Mouse (Mus musculus) forebrain, embryonic 11.5 days (tissue): ENCODE results near the gene Fam216a. TPM values are rescaled to one million over a fixed set of nuclear protein-coding genes. Genes with fewer than 3 reads are reported as not detected.
A peak's percentile ranks its signal among the peaks of the same experiment; 100 is the strongest.

Experiments used
- ATAC-seq: fragments of 200-750 bp; cut with Nextera tagmentation; replicated peaks from 2 replicates; pipeline ENCODE4 v1.8.0; 2017; ENCODE audit warnings: moderate TSS enrichment; ENCODE audit not compliant: low FRiP score
- DNase-seq: peaks from one replicate; pipeline ENCODE4 v3.0.0-alpha.2; 2017; ENCODE audit warnings: low spot score
- H3K27ac ChIP-seq: fragments of 300-500 bp; sonication (generic); 2 replicates; pipeline ENCODE4 v1.5.1; 2014; ENCODE audit warnings: low read depth, low read length
- H3K27me3 ChIP-seq: fragments of 300-500 bp; sonication (generic); 2 replicates; pipeline ENCODE4 v1.6.1; 2014; ENCODE audit warnings: mild to moderate bottlenecking, low read length, mixed read lengths; ENCODE audit not compliant: control insufficient read depth, insufficient read depth
- H3K36me3 ChIP-seq: fragments of 300-500 bp; sonication (generic); 2 replicates; pipeline ENCODE4 v1.6.1; 2014; ENCODE audit warnings: mild to moderate bottlenecking, low read length, moderate library complexity, mixed read lengths; ENCODE audit not compliant: control insufficient read depth, insufficient read depth
- H3K4me1 ChIP-seq: fragments of 300-500 bp; sonication (generic); replicated peaks from 2 replicates; pipeline ENCODE4 v1.6.1; 2014; ENCODE audit warnings: low read length, mixed read lengths; ENCODE audit not compliant: control insufficient read depth, insufficient read depth
- H3K4me2 ChIP-seq: fragments of 300-500 bp; sonication (generic); 2 replicates; pipeline ENCODE4 v1.6.1; 2014; ENCODE audit warnings: low read depth, mild to moderate bottlenecking, low read length, moderate library complexity, mixed read lengths; ENCODE audit not compliant: severe bottlenecking
- H3K4me3 ChIP-seq: fragments of 300-500 bp; sonication (generic); 2 replicates; pipeline ENCODE4 v1.5.1; 2014; ENCODE audit warnings: low read depth, low read length
- H3K9ac ChIP-seq: fragments of 300-500 bp; sonication (generic); 2 replicates; pipeline ENCODE4 v1.6.1; 2014; ENCODE audit warnings: low read length
- H3K9me3 ChIP-seq: fragments of 300-500 bp; sonication (generic); 2 replicates; pipeline ENCODE4 v1.6.1; 2016; ENCODE audit warnings: low read length, mixed read lengths; ENCODE audit not compliant: control insufficient read depth
- WGBS: fragments of 180-500 bp; shearing (Covaris S2); extraction: QIAGEN DNeasy Blood & Tissue Kit; methylation state at CpG from one replicate; pipeline ENCODE4 v1.1.7; 2014; 5-methylcytosine and 5-hydroxymethylcytosine counted together
- polyA plus RNA-seq: library from polyadenylated mRNA; unstranded; fragments of >200 nt; fragmentation: Nextera tagmentation; extraction: Ambion mirVana; gene quantifications from 2 replicates; pipeline ENCODE4 v1.2.1, GENCODE M21; 2014

The Fam216a gene
- polyA plus RNA-seq, 1 experiment from 2014 or later: 110 TPM

GRCm38 (mm10) chr5:122405537-122405936, 33.4 kb upstream of the Fam216a start:
- Histone ChIP-seq H3K4me3 (no peak overlapping the region), H3K9me3 (no peaks in the 10 kb centered on the region), H3K9ac (no peak overlapping the region), H3K4me1 (no peaks in the 10 kb centered on the region), H3K36me3 (peaks cover 7% of the 10 kb centered on the region), H3K27me3 (no peaks in the 10 kb centered on the region), H3K27ac (no peak overlapping the region), H3K4me2 (no peak overlapping the region)
- DNase-seq (peak; percentile 48), ATAC-seq (no peak)
- 95% methylated on average over 10 of the region's 10 CpGs for WGBS

- Histone ChIP-seq H3K9me3 (no peaks in the 10 kb centered on the region), H3K4me3 (no peak overlapping the region), H3K4me2 (no peak overlapping the region), H3K9ac (no peak overlapping the region), H3K27me3 (no peaks in the 10 kb centered on the region), H3K4me1 (no peaks in the 10 kb centered on the region), H3K27ac (no peak overlapping the region), H3K36me3 (peaks cover 7% of the 10 kb centered on the region)
- WGBS: 92% methylated on average over 12 of the region's 12 CpGs
- ATAC-seq (no peak), DNase-seq (no peak)
Measured at GRCm38 (mm10) chr5:122403362-122403761, 31.2 kb upstream of the Fam216a start.

GRCm38 (mm10) chr5:122402772-122403171, 30.6 kb upstream of the Fam216a start:
- DNase-seq (peak; percentile 38), ATAC-seq (no peak)
- H3K9me3 ChIP-seq: no peaks in the 10 kb centered on the region
- no peaks in the 10 kb centered on the region for H3K27me3 ChIP-seq
- no peak overlapping the region for H3K9ac ChIP-seq
- WGBS: 91% methylated on average over 5 of the region's 5 CpGs
- no peak overlapping the region for H3K4me3 ChIP-seq
- H3K4me2 ChIP-seq: no peak overlapping the region
- peaks cover 7% of the 10 kb centered on the region for H3K36me3 ChIP-seq
- no peak overlapping the region for H3K27ac ChIP-seq
- no peaks in the 10 kb centered on the region for H3K4me1 ChIP-seq

GRCm38 (mm10) chr5:122402160-122402559, 30.0 kb upstream of the Fam216a start:
- H3K4me3 ChIP-seq: no peak overlapping the region
- no peak for ATAC-seq
- WGBS: 91% methylated on average over 13 of the region's 13 CpGs

GRCm38 (mm10) chr5:122401303-122401640, 29.1 kb upstream of the Fam216a start:
- Histone ChIP-seq H3K4me2 (no peak overlapping the region), H3K4me1 (no peaks in the 10 kb centered on the region), H3K4me3 (no peak overlapping the region), H3K27me3 (no peaks in the 10 kb centered on the region), H3K27ac (no peak overlapping the region), H3K9ac (no peak overlapping the region), H3K9me3 (no peaks in the 10 kb centered on the region), H3K36me3 (peaks cover 8% of the 10 kb centered on the region)
- 17% methylated on average over 8 of the region's 8 CpGs for WGBS
- DNase-seq: peak; percentile 87
- no peak for ATAC-seq

More at GRCm38 (mm10) chr5:122402160-122402559, 30.0 kb upstream of the Fam216a start:
- H3K4me1 ChIP-seq: no peaks in the 10 kb centered on the region
- H3K9ac ChIP-seq: no peak overlapping the region
- no peak for DNase-seq
- H3K27ac ChIP-seq: no peak overlapping the region
- H3K27me3 ChIP-seq: no peaks in the 10 kb centered on the region
- peaks cover 7% of the 10 kb centered on the region for H3K36me3 ChIP-seq
- no peaks in the 10 kb centered on the region for H3K9me3 ChIP-seq
- H3K4me2 ChIP-seq: no peak overlapping the region

GRCm38 (mm10) chr5:122400628-122401302, 28.6 kb upstream of the Fam216a start:
- H3K27ac ChIP-seq: no peak overlapping the region
- H3K27me3 ChIP-seq: no peaks in the 10 kb centered on the region
- no peak for ATAC-seq
- peaks cover 8% of the 10 kb centered on the region for H3K36me3 ChIP-seq
- DNase-seq: no peak
- no peak overlapping the region for H3K4me2 ChIP-seq
- H3K4me3 ChIP-seq: no peak overlapping the region
- H3K9ac ChIP-seq: no peak overlapping the region
- no peaks in the 10 kb centered on the region for H3K9me3 ChIP-seq
- no peaks in the 10 kb centered on the region for H3K4me1 ChIP-seq
- 88% methylated on average over 18 of the region's 18 CpGs for WGBS

- DNase-seq: no peak
- no peak overlapping the region for H3K27ac ChIP-seq
- H3K4me1 ChIP-seq: no peaks in the 10 kb centered on the region
- no peak for ATAC-seq
- 93% methylated on average over 8 of the region's 8 CpGs for WGBS
- no peak overlapping the region for H3K4me3 ChIP-seq
- H3K9me3 ChIP-seq: no peaks in the 10 kb centered on the region
- no peak overlapping the region for H3K4me2 ChIP-seq
- no peak overlapping the region for H3K9ac ChIP-seq
- no peaks in the 10 kb centered on the region for H3K27me3 ChIP-seq
- H3K36me3 ChIP-seq: peaks cover 5% of the 10 kb centered on the region
Measured at GRCm38 (mm10) chr5:122399871-122400270, 27.7 kb upstream of the Fam216a start.

- no peak overlapping the region for H3K27ac ChIP-seq
- H3K4me3 ChIP-seq: no peak overlapping the region
- WGBS: 90% methylated on average over 8 of the region's 8 CpGs
- no peaks in the 10 kb centered on the region for H3K27me3 ChIP-seq
- no peaks in the 10 kb centered on the region for H3K9me3 ChIP-seq
- 0 out of 2 replicates have a peak, but pooled peaks cover 1% of the 10 kb centered on the region for H3K4me1 ChIP-seq
- no peak overlapping the region for H3K4me2 ChIP-seq
- ATAC-seq: no peak
- H3K9ac ChIP-seq: no peak overlapping the region
- peaks cover 5% of the 10 kb centered on the region; the same call in 1 of the 2 replicates for H3K36me3 ChIP-seq
- DNase-seq: no peak
Measured at GRCm38 (mm10) chr5:122397495-122397894, 25.3 kb upstream of the Fam216a start.

- H3K4me2 ChIP-seq: no peak overlapping the region
- H3K4me3 ChIP-seq: no peak overlapping the region
- H3K27ac ChIP-seq: no peak overlapping the region
- H3K4me1 ChIP-seq: 0 out of 2 replicates have a peak, but pooled peaks cover 3% of the 10 kb centered on the region
- DNase-seq: no peak
- no peaks in the 10 kb centered on the region for H3K9me3 ChIP-seq
- no peaks in the 10 kb centered on the region for H3K27me3 ChIP-seq
- H3K9ac ChIP-seq: no peak overlapping the region
- WGBS: 93% methylated on average over 10 of the region's 10 CpGs
- H3K36me3 ChIP-seq: peaks cover 5% of the 10 kb centered on the region; the same call in 1 of the 2 replicates
- no peak for ATAC-seq
Measured at GRCm38 (mm10) chr5:122396791-122397190, 24.6 kb upstream of the Fam216a start.
